Mouse (Mus musculus): ENCODE measurements around the gene Gm47841. TPM values are rescaled to one million over a fixed set of nuclear protein-coding genes. Genes with fewer than 3 reads are reported as not detected.

Gm47841 gene
- polyA plus RNA-seq, 1 experiment: 79.8 TPM

DNA sequence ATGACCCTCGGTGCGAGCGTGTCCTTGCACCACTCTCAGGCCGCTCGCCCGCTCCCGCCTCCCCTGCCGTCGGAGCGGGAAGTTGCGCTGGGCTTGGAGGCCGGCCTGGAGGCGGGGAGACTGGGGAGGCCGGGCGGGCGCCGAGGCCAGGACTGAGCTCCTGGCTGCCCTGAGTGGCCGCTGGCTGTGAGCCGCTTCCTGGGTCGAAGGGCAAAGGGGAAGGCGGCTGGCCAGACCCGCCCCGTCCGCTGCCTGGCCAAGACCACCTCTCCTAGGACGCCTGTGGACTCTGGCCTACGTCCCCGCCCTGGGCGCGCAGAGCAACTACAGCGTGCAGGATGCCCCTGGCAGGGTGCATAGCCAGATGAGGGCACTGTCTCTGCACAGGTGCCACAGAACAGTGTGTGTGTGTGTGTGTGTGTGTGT is 31.5 kb upstream of the Gm47841 start:
- Histone ChIP-seq H3K27me3 (ENCODE audit: control insufficient read depth, insufficient read depth, low read length) (peaks cover 4% of the 10 kb centered on the region; the same call in 1 of the 2 replicates), H3K4me1 (ENCODE audit: control insufficient read depth, insufficient read depth, low read length) (peaks cover 22% of the 10 kb centered on the region), H3K36me3 (ENCODE audit: control insufficient read depth, insufficient read depth, low read length) (no peaks in the 10 kb centered on the region), H3K27ac (ENCODE audit: control insufficient read depth, insufficient read depth, low read depth, low read length) (peak overlapping the region; percentile 81), H3K4me3 (ENCODE audit: control insufficient read depth, low read depth, low read length) (peak overlapping the region; percentile 76)
- no peak for TF ChIP-seq POLR2A (IDR thresholded peaks at IDR 0.05; ENCODE audit: control insufficient read depth, low read depth, low read length)
- TF ChIP-seq CTCF (IDR thresholded peaks at IDR 0.05; ENCODE audit: control insufficient read depth, insufficient read depth, insufficient replicate concordance, low read depth, low read length): no peak

DNA sequence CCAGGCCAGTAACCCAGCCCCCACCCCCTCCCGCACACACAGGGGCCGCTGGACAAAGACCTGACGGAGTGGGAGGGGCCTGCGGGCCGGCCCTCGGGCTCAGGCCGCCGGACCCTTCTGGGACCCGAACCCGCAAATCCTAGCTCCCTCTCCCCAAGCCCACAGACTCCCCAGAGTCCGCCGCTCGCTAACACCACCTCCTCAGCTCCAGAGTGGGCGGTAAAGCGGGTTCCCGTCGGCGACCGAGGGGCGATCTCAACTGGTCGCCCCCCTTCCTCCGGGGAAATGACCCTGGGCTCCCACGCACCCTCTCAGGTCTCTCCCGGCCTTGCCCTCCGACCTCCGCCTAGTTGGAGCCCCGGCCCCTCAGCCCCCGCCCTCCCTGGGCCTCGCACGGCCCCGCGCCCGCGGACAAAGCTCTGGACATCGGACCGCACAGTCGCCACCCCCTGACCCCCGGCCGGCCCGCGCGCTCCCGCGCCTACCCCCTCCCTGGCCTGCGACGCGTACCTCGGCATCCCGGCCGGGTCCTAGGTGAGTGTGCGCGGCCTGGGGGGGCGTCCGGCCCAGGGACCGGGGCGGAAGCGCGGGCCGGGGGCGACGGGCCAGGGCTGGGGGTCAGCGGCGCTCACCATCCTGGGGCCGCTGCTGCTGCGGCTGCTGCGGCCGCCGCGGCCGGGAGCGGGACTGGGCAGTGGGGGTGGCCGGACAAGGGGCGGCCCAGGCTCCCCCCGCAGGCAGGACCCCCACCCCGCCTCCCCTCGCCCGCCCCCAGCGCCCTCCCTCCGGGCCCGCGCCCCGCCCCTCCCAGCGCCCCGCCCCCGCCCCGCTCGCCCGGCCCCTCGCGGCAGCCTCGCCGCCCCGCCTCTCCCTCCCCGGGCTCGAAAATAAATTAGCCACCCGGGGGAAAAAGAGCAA is 30.9 kb upstream of the Gm47841 start, which contains the start of gene Fignl2:
Fignl2 (minus strand) TSS at position 755 of the 918 bp plus-strand sequence.
- Histone ChIP-seq H3K4me1 (ENCODE audit: control insufficient read depth, insufficient read depth, low read length) (peaks cover 22% of the 10 kb centered on the region), H3K27me3 (ENCODE audit: control insufficient read depth, insufficient read depth, low read length) (peaks cover 4% of the 10 kb centered on the region; the same call in 1 of the 2 replicates), H3K27ac (ENCODE audit: control insufficient read depth, insufficient read depth, low read depth, low read length) (peak within 1 kb of the TSS; percentile 81), H3K36me3 (ENCODE audit: control insufficient read depth, insufficient read depth, low read length) (no peaks in the 10 kb centered on the region), H3K4me3 (ENCODE audit: control insufficient read depth, low read depth, low read length) (peak within 1 kb of the TSS; percentile 76)
- no peak for TF ChIP-seq CTCF (IDR thresholded peaks at IDR 0.05; ENCODE audit: control insufficient read depth, insufficient read depth, insufficient replicate concordance, low read depth, low read length)
- no peak for TF ChIP-seq POLR2A (IDR thresholded peaks at IDR 0.05; ENCODE audit: control insufficient read depth, low read depth, low read length)

DNA sequence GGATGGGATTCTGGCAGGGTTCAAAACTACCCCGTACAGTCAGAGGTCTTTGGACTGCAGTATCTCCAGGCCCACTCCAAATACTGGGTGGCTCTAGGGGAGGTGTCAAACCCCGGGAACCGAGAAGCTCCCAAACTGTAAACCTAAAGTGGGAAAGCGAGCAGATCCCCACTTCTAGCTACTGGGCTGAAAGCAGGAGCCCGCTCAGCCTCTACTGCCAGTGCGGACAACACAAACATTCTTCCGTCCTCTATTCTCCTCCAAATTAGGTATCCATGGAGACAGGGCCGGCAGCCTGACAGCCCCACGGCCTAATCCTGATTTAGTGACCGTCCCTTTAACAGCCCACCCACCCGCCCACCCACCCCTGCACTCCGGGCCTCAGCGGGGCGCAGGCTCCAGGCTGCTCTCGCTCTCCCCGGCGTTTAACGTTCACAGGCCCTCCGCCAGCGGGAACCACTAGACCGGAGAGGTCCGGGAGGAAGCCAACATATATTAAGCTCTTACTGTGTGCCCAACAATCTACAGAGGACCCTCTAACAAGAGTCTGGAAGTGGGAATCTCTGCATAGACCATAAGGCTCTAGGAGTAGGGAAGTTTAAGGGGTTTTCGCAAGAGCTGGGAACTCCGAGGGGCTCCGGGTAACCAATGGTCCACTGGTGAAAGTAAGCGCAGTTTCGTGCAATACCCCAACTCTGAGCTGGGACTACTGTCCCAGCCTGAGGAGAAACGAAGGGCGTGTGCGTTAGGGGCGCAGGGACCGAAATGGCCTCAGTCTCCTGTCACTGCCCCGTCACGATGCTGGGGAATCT is 30.0 kb upstream of the Gm47841 start:
- no peak overlapping the region for H3K27ac ChIP-seq (ENCODE audit: control insufficient read depth, insufficient read depth, low read depth, low read length)
- peak overlapping the region; percentile 56 for H3K4me3 ChIP-seq (ENCODE audit: control insufficient read depth, low read depth, low read length)
- peaks cover 4% of the 10 kb centered on the region; the same call in 1 of the 2 replicates for H3K27me3 ChIP-seq (ENCODE audit: control insufficient read depth, insufficient read depth, low read length)
- H3K4me1 ChIP-seq (ENCODE audit: control insufficient read depth, insufficient read depth, low read length): peaks cover 24% of the 10 kb centered on the region
- TF ChIP-seq CTCF (IDR thresholded peaks at IDR 0.05; ENCODE audit: control insufficient read depth, insufficient read depth, insufficient replicate concordance, low read depth, low read length) (no peak), POLR2A (IDR thresholded peaks at IDR 0.05; ENCODE audit: control insufficient read depth, low read depth, low read length) (no peak)
- H3K36me3 ChIP-seq (ENCODE audit: control insufficient read depth, insufficient read depth, low read length): no peaks in the 10 kb centered on the region

DNA sequence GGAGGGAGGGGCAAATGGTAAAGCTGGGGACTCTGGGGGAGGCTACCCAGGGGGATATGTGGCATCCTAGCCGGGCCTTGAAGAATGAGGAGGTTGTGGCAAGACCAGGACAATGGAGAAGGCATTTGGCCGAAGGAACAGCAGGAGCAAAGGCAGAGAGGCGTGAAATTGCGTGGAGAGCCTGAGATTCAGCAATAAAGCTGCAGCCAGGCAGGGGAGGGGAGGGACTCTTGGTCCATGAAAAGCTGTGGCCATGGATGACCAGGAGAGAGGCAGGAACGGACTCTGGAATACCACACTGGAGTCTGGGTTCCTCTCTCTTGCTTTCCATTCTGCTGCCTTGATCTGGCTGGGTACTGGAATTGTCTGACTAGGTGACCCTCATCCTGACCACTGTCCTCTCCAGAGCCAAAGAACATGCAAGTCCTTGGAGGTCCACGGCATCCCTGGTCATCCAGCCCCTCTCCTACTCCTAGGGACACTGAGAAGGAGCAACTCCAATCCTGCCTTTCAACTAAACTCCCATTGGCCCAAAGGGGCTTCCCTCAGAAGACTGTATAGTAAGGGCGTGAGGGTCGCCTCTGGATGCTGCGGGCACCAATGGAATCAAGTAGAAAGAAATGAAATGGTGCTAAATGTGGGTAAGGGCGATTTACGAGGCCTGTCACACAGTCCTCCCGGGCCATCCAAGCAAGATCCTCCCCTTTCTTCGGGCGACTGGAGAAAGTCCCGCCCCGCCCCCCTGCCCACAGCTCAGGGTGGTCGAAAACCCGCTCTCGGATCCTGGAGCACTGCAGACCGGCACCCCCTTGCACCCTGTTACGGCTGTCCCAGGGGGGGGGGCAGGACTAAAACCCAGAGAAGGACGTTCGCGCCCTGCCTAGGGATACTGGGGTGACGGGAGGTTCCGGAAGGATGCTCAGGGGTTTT is 29.1 kb upstream of the Gm47841 start:
- no peak overlapping the region for H3K4me3 ChIP-seq (ENCODE audit: control insufficient read depth, low read depth, low read length)
- no peak for TF ChIP-seq POLR2A (IDR thresholded peaks at IDR 0.05; ENCODE audit: control insufficient read depth, low read depth, low read length)
- no peak for TF ChIP-seq CTCF (IDR thresholded peaks at IDR 0.05; ENCODE audit: control insufficient read depth, insufficient read depth, insufficient replicate concordance, low read depth, low read length)
- H3K27ac ChIP-seq (ENCODE audit: control insufficient read depth, insufficient read depth, low read depth, low read length): no peak overlapping the region
- H3K36me3 ChIP-seq (ENCODE audit: control insufficient read depth, insufficient read depth, low read length): no peaks in the 10 kb centered on the region
- H3K27me3 ChIP-seq (ENCODE audit: control insufficient read depth, insufficient read depth, low read length): peaks cover 4% of the 10 kb centered on the region; the same call in 1 of the 2 replicates
- H3K4me1 ChIP-seq (ENCODE audit: control insufficient read depth, insufficient read depth, low read length): peaks cover 24% of the 10 kb centered on the region

DNA sequence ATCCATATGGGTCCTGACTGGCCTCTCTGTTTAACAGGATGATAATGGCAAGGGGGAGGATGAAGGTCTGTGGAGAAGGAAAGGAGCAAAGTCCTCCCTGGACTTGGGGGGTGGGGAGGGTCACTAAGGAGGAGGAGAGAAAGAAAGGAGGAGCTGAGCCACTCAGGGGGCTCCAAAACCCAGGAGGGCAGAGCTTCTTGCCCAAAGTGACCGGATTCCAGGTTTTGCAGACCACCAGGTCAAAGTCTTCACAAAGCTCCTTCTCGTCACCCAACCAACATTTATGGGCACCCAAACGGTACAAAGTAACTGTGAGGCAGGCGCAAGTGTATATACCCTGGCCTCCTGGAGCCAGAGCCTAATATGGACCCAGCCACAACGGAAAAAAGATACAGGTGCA is 28.5 kb upstream of the Gm47841 start:
- H3K36me3 ChIP-seq (ENCODE audit: control insufficient read depth, insufficient read depth, low read length): no peaks in the 10 kb centered on the region
- peaks cover 24% of the 10 kb centered on the region for H3K4me1 ChIP-seq (ENCODE audit: control insufficient read depth, insufficient read depth, low read length)
- H3K27ac ChIP-seq (ENCODE audit: control insufficient read depth, insufficient read depth, low read depth, low read length): no peak overlapping the region
- H3K4me3 ChIP-seq (ENCODE audit: control insufficient read depth, low read depth, low read length): no peak overlapping the region
- peaks cover 4% of the 10 kb centered on the region; the same call in 1 of the 2 replicates for H3K27me3 ChIP-seq (ENCODE audit: control insufficient read depth, insufficient read depth, low read length)
- TF ChIP-seq POLR2A (IDR thresholded peaks at IDR 0.05; ENCODE audit: control insufficient read depth, low read depth, low read length): no peak
- no peak for TF ChIP-seq CTCF (IDR thresholded peaks at IDR 0.05; ENCODE audit: control insufficient read depth, insufficient read depth, insufficient replicate concordance, low read depth, low read length)

DNA sequence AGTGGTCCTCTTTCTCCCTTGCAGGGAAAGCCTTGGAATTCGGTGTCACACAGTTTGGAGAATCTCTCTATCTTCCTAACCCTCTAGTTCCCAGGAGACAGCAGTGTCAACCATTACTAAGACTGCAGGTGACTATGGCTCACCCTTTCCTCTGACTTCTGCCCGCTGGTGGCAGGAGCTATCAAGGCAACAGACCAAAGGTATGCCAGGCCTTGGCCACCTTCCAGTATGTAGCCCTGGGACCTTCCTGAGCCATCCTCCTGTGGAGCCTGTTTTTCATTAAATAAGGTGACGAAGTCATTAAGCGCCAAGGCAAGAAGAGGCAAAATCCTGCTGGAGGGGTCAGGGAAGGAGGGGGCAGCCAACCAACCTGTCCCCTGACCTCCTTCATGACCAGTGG is 28.0 kb upstream of the Gm47841 start:
- Histone ChIP-seq H3K4me1 (ENCODE audit: control insufficient read depth, insufficient read depth, low read length) (peaks cover 24% of the 10 kb centered on the region), H3K36me3 (ENCODE audit: control insufficient read depth, insufficient read depth, low read length) (no peaks in the 10 kb centered on the region), H3K27ac (ENCODE audit: control insufficient read depth, insufficient read depth, low read depth, low read length) (no peak overlapping the region), H3K4me3 (ENCODE audit: control insufficient read depth, low read depth, low read length) (no peak overlapping the region), H3K27me3 (ENCODE audit: control insufficient read depth, insufficient read depth, low read length) (peaks cover 4% of the 10 kb centered on the region; the same call in 1 of the 2 replicates)
- TF ChIP-seq POLR2A (IDR thresholded peaks at IDR 0.05; ENCODE audit: control insufficient read depth, low read depth, low read length): no peak
- TF ChIP-seq CTCF (IDR thresholded peaks at IDR 0.05; ENCODE audit: control insufficient read depth, insufficient read depth, insufficient replicate concordance, low read depth, low read length): no peak
